Mouse (Mus musculus): ENCODE measurements at regions not wholly inside any gene's neighbourhood (a gene's known extent, or its start where the extent isn't known, plus 50 kb on each side); places are given as distances from the start of the nearest gene placed in this dataset.
"Not testable (repeated sequence)": the region's sequence is repeated elsewhere in the genome, so short reads cannot be mapped to it uniquely, and the experiment has no call there.

GRCm38 (mm10) chr19:18033599-18033998 is 196.2 kb upstream of the Pcsk5 start:
- in situ Hi-C loops (cut with MboI, MseI), result no loop called here

- in situ Hi-C loops (cut with MboI, MseI), result loop anchor here in 1 of 2 experiments (10.0 kb wide), 1 partner anchor 49 kb away; no protein-coding TSS in a partner anchor
Measured at GRCm38 (mm10) chr19:18025877-18026276, 188.4 kb upstream of the Pcsk5 start.

- in situ Hi-C loops (cut with MboI, MseI), result loop anchor here in 1 of 2 experiments (10.0 kb wide), 1 partner anchor 54 kb away; no protein-coding TSS in a partner anchor
Measured at GRCm38 (mm10) chr19:18020351-18020750, 182.9 kb upstream of the Pcsk5 start.

- in situ Hi-C loops (cut with MboI, MseI), result loop anchor here in 1 of 2 experiments (10.0 kb wide), 1 partner anchor 189 kb away; no protein-coding TSS in a partner anchor
Measured at GRCm38 (mm10) chr19:18015371-18015770, 177.9 kb upstream of the Pcsk5 start.

GRCm38 (mm10) chr19:18012029-18012428 is 174.6 kb upstream of the Pcsk5 start:
- in situ Hi-C loops (cut with MboI, MseI), result loop anchor here in 1 of 2 experiments (10.0 kb wide), 1 partner anchor 193 kb away; no protein-coding TSS in a partner anchor

- in situ Hi-C loops (cut with MboI, MseI), result no loop called here
Measured at GRCm38 (mm10) chr19:17997561-17997960, 160.1 kb upstream of the Pcsk5 start.

GRCm38 (mm10) chr19:17983416-17983815 is 146.0 kb upstream of the Pcsk5 start:
- in situ Hi-C loops (cut with MboI, MseI), result no loop called here

- in situ Hi-C loops (cut with MboI, MseI), result no loop called here
Measured at GRCm38 (mm10) chr19:17965566-17965965, 128.1 kb upstream of the Pcsk5 start.

- in situ Hi-C loops (cut with MboI, MseI), result no loop called here
Measured at GRCm38 (mm10) chr19:17958440-17958839, 121.0 kb upstream of the Pcsk5 start.

- in situ Hi-C loops (cut with MboI, MseI), result no loop called here
Measured at GRCm38 (mm10) chr19:17932665-17933064, 95.2 kb upstream of the Pcsk5 start.

- in situ Hi-C loops (cut with MboI, MseI), result not testable (repeated sequence)
Measured at GRCm38 (mm10) chr19:17927121-17927520, 89.7 kb upstream of the Pcsk5 start.

- in situ Hi-C loops (cut with MboI, MseI), result no loop called here
Measured at GRCm38 (mm10) chr19:17907579-17907978, 70.1 kb upstream of the Pcsk5 start.

- in situ Hi-C loops (cut with MboI, MseI), result no loop called here
Measured at GRCm38 (mm10) chr19:17904120-17904519, 66.7 kb upstream of the Pcsk5 start.

- in situ Hi-C loops (cut with MboI, MseI), result no loop called here
Measured at GRCm38 (mm10) chr19:17892615-17893014, 55.2 kb upstream of the Pcsk5 start.

Measured in T-helper 17 cell (primary cell).